Mouse (Mus musculus) heart, postnatal 0 days (tissue): Measurements from ENCODE around the gene Rnf144b.

Source experiments
- CTCF ChIP-seq: IDR thresholded peaks from 2 replicates; pipeline ENCODE4 v1.5.1; 2016; ENCODE audit warnings: antibody characterized with exemption, control low read depth, low read depth
- EP300 ChIP-seq: IDR thresholded peaks from 2 replicates; pipeline ENCODE4 v1.6.1; 2016; ENCODE audit warnings: antibody characterized with exemption, low read depth

DNA sequence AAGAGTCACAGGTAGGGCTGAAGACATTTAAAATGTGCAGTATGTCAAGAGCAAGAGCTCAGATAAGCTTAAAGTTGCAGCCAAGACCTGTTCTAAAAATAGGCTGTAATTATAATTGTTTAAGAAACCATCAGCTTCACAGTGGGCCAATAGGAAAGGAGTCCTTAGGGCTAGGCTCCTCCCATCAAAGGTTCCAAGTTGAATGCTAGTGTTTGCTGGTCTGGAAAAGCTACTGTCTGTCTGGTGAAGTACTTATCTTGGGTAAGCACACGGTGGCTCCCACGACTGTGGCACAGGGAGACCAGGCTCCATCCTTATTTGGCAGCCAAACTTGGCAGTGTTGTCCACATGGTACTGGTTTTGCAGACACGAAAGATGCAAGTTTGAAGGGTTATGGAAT, 9.5 kb upstream of the Rnf144b start:
- TF ChIP-seq CTCF (no peak), EP300 (no peak)
